Mouse (Mus musculus): Measurements from ENCODE around the gene Vsir. TPM values are rescaled to one million over a fixed set of nuclear protein-coding genes. Genes with fewer than 3 reads are reported as not detected.

Vsir gene
- polyA plus RNA-seq (2015; fragmentation: Nextera tagmentation; extraction: Ambion mirVana), result 1.9 and 2.0 TPM in 2 replicates

DNA sequence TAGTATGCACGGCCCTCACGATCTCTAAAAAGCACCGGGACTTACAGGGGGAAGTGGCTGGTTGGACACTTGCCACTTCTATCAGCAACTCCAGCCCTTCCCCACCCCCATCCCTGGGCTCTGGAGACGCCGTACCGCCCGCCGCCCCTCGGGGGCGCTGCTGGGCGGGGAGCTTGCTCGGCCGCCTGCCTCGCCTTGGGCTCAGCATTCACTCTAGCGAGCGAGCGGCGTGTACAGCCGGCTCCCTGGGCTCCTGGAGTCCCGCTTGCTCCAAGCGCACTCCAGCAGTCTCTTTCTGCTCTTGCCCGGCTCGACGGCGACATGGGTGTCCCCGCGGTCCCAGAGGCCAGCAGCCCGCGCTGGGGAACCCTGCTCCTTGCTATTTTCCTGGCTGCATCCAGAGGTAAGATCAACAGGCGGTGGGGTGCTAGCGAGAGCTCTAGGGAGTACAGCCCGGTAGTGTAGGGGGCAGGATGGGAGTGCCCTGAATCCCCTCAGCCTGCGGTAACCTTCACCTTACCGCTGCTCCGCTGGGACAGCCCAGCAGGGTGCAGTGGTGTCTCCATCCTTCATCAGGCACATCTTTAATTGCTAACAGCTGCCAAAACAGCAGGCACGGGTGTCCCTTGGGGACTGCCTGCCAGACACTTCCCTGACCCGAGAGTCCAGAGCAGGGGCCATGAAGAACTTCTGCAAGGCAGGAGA lies at the start of gene Vsir:
Gene Vsir, plus strand, starts transcription at position 151 of the 705 bp plus-strand sequence.
- peaks cover 45% of the 10 kb centered on the region for H3K4me1 ChIP-seq
- H3K27me3 ChIP-seq, result peaks cover 26% of the 10 kb centered on the region
- peak within 1 kb of the TSS; percentile 64 for H3K4me2 ChIP-seq (replicated peaks)
- no peaks in the 10 kb centered on the region for H3K9me3 ChIP-seq
- H3K9ac ChIP-seq, result peak within 1 kb of the TSS; percentile 59
- no peaks in the 10 kb centered on the region for H3K36me3 ChIP-seq
- H3K27ac ChIP-seq, result no peak within 1 kb of the TSS
- no peak for ATAC-seq (ENCODE audit: low FRiP score, low read depth)
- peak within 1 kb of the TSS; percentile 39 for H3K4me3 ChIP-seq
- WGBS, result under 1% methylated on average over 37 of the region's 37 CpGs

DNA sequence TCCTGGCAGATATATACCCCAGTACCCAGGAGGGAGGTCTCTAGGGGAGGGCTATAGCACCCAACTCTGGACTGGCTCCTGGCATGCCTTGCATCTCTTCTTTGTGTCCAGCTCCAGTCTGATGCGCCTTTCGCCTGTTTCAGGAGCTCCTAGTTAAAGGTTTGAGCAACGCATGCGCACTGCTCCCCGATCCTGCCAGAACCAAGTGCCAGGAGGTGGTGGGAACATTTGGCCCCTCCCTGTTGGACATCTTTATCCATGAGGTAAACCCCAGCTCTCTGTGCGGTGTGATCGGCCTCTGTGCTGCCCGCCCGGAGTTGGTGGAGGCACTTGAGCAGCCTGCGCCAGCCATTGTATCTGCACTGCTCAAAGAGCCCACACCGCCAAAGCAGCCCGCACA lies 47.0 kb upstream of the Vsir start:
- Histone ChIP-seq H3K36me3 (peaks cover 80% of the 10 kb centered on the region), H3K9ac (no peak overlapping the region), H3K4me3 (no peak overlapping the region), H3K27me3 (no peaks in the 10 kb centered on the region), H3K4me1 (no peaks in the 10 kb centered on the region), H3K4me2 (replicated peaks) (no peak overlapping the region), H3K27ac (no peak overlapping the region), H3K9me3 (no peaks in the 10 kb centered on the region)
- ATAC-seq (ENCODE audit: low FRiP score, low read depth), result no peak
- 96% methylated on average over 12 of the region's 12 CpGs for WGBS

DNA sequence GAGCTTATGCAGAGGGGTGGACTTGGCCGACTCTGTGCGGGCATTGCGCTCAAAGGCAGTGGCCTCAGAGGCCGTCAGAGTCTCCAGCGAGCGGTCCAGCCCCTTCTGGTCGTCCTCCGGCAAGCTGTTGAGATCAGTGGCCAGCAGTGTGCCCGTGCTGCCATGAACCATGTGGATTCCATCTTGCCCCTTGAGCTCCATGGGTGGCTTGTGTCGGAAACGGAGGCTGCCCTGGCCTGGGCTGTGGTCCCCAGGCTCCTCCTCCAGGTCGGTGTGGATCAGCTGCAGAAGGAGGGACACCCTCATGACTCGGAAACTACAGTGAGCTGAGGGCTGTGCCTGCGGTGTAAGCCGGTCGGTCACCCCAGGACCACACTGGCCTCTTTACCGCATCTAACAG lies 43.2 kb upstream of the Vsir start:
- no peak for ATAC-seq (ENCODE audit: low FRiP score, low read depth)
- Histone ChIP-seq H3K4me2 (replicated peaks) (no peak overlapping the region), H3K4me1 (no peaks in the 10 kb centered on the region), H3K9ac (no peak overlapping the region), H3K27ac (no peak overlapping the region), H3K9me3 (no peaks in the 10 kb centered on the region), H3K36me3 (peaks cover 52% of the 10 kb centered on the region), H3K4me3 (no peak overlapping the region), H3K27me3 (no peaks in the 10 kb centered on the region)
- WGBS, result 87% methylated on average over 17 of the region's 17 CpGs

DNA sequence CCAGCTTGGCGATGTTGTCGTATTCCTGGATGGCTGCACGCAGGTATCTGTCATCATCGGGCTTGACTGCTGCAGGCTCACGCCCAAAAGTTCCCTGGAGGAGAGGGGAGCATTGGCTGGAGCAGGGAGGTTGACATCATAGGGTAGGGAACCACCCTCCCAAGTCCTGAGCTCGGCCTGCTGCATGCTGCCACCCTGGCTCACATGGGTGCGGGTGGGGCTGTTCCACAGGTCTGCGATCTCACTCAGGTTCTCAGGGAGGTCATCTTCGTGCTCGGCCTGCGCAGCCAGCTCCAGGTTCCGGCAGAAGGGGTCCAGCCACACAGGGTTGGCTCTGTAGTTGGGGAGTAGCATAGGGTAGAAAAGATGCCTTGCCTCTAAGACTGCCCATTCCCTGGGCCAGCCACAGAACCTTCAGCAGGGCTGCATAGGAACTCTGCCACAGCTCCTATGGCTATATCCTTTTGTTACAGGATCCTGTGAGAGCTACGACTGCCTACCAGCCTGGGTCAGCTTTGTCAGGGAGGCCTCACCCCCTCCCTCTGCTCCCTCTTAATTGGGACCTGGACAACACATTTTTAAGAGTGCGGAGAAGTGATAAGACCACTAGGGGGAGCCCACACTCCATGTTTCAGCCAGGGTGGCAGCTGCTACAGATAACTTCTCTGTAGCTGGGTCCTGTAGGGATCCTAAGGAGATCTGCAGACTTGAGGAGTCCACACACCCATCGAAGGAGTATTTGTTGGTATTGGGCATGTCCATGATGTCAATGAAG lies 41.6 kb upstream of the Vsir start:
- H3K9me3 ChIP-seq, result no peaks in the 10 kb centered on the region
- H3K36me3 ChIP-seq, result peaks cover 36% of the 10 kb centered on the region
- no peaks in the 10 kb centered on the region for H3K4me1 ChIP-seq
- no peak overlapping the region for H3K9ac ChIP-seq
- no peaks in the 10 kb centered on the region for H3K27me3 ChIP-seq
- no peak overlapping the region for H3K4me2 ChIP-seq (replicated peaks)
- no peak overlapping the region for H3K4me3 ChIP-seq
- H3K27ac ChIP-seq, result no peak overlapping the region
- ATAC-seq (ENCODE audit: low FRiP score, low read depth), result peak; percentile 83
- 64% methylated on average over 15 of the region's 15 CpGs for WGBS

DNA sequence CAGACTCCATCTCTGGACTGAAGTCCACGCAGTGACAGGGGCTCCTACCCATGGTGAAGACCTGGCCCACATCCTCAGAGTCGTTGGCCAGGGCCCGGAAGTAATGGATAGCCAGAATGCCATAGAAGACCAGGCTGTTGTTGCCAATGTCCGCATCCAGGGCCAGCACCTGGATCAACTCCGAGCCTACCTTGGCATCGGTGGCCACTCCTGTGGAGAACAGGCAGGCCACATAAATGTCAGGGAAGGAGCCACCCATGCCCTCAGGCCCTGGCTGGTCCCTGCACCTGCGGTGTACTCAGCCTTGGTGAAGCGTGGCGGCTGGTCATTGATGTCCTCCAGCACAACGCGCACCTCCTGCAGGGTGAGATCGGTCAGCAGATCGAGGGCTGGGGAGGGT lies 36.0 kb upstream of the Vsir start:
- Histone ChIP-seq H3K27ac (no peak overlapping the region), H3K27me3 (no peaks in the 10 kb centered on the region), H3K36me3 (no peaks in the 10 kb centered on the region), H3K4me2 (replicated peaks) (no peak overlapping the region), H3K9ac (no peak overlapping the region), H3K4me3 (no peak overlapping the region), H3K9me3 (no peaks in the 10 kb centered on the region), H3K4me1 (no peaks in the 10 kb centered on the region)
- 90% methylated on average over 13 of the region's 13 CpGs for WGBS
- no peak for ATAC-seq (ENCODE audit: low FRiP score, low read depth)

DNA sequence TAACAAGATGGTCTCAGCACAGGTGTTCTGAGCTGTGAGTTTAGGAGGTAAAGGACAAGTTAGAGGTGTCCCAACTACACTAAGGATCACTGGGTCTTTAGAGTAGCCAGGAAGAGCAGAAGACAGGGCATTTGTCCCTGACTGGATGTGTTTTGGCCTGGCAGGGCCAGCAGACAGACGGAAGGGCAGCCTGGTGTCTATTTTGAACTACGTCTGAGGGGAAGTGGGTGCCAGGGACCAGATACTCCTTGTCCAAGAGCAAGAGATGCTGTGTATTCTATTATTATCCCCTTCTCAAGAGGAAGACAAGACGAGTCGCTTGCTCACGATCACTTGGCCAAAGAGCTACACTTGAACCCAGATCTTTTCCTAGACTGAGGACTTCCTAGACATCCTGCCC lies 33.0 kb upstream of the Vsir start:
- H3K36me3 ChIP-seq, result no peaks in the 10 kb centered on the region
- H3K4me1 ChIP-seq, result no peaks in the 10 kb centered on the region
- no peak for ATAC-seq (ENCODE audit: low FRiP score, low read depth)
- no peak overlapping the region for H3K27ac ChIP-seq
- no peak overlapping the region for H3K9ac ChIP-seq
- no peaks in the 10 kb centered on the region for H3K27me3 ChIP-seq
- no peaks in the 10 kb centered on the region for H3K9me3 ChIP-seq
- no peak overlapping the region for H3K4me3 ChIP-seq
- H3K4me2 ChIP-seq (replicated peaks), result no peak overlapping the region
- 85% methylated on average over 5 of the region's 5 CpGs for WGBS

DNA sequence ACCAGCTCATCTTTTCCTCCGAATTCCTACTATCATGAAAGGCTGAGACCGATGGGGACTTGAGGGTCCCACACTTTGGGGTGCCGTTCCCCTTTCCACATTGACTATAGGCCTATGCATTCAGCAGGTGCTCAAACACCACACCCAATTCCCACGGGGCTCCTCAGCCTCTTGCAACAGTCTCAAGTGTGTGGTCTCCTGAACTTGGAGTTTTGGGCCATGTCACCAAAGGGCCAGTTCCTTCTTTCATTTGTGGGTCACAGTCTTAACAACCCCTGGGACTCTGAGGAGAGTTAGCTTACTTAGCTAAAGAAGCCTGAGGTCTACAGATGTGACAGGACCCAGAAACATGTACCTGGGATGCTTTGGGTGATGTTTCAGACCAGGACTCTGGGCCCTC lies 30.5 kb upstream of the Vsir start:
- no peaks in the 10 kb centered on the region for H3K4me1 ChIP-seq
- 92% methylated on average over 4 of the region's 4 CpGs for WGBS
- H3K36me3 ChIP-seq, result no peaks in the 10 kb centered on the region
- no peak overlapping the region for H3K4me3 ChIP-seq
- H3K9me3 ChIP-seq, result no peaks in the 10 kb centered on the region
- H3K4me2 ChIP-seq (replicated peaks), result no peak overlapping the region
- ATAC-seq (ENCODE audit: low FRiP score, low read depth), result no peak
- no peak overlapping the region for H3K9ac ChIP-seq
- no peak overlapping the region for H3K27ac ChIP-seq
- no peaks in the 10 kb centered on the region for H3K27me3 ChIP-seq

DNA sequence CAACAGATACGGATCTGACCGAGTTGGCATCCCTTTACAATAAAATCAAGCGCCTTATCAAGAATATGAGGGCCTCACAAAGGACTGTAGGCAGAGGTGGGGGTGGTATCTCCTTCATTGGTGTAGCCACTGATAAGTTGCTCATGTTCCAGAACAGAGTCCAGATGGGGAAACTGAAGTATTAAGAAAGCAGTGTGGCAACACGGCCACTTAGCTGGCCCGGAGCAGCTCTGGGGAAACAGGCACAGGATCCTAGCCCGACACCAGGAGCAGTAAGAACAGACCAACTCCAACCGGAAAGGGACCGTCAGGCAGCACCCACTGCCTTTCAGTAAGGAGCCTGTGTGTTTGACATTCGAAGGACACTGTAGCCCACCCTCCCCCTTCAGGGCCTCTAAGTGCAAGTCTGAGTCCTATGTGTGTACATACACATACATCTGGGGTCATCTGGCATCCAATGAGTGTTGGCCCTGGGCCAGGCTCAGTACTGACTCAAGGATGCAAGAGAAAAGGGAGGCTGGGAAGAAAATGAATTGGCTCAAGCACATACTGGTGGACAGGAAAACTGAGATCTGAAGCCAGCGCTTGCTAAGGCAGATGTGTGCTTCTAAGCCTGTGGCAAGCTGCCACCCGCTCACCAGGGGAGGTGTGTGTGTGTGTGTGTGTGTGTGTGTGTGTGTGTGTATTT lies 17.5 kb upstream of the Vsir start:
- WGBS, result 72% methylated on average over 11 of the region's 11 CpGs
- no peak overlapping the region; the same call in 1 of the 2 replicates for H3K27ac ChIP-seq

DNA sequence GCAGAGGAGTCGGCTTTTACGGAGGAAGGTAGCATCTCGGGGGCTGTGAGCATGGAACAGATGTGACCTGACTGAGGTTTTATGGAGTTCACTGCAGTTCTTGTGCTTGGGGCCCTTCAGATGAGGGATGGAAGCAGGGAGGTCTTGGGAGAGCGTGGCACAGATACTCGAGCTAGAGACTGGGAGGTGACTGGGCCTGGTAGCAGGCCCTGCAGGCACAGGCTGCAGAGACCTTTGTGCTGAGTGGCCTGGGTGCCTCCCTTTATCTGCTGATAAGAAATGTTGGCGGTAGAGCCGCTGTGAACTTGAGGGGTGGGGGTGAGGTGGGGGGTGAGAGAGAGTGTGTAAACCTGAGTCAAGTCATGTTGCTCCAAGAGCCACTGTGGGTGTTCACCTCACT lies 12.1 kb upstream of the Vsir start:
- WGBS, result 68% methylated on average over 7 of the region's 7 CpGs
- Histone ChIP-seq H3K9ac (no peak overlapping the region), H3K27me3 (no peaks in the 10 kb centered on the region), H3K4me3 (no peak overlapping the region), H3K4me1 (0 out of 2 replicates have a peak, but pooled peaks cover 4% of the 10 kb centered on the region), H3K36me3 (no peaks in the 10 kb centered on the region), H3K27ac (no peak overlapping the region), H3K4me2 (replicated peaks) (no peak overlapping the region), H3K9me3 (no peaks in the 10 kb centered on the region)
- ATAC-seq (ENCODE audit: low FRiP score, low read depth), result no peak

More for the DNA sequence above, 17.5 kb upstream of the Vsir start:
- H3K4me1 ChIP-seq, result peaks cover 16% of the 10 kb centered on the region
- no peaks in the 10 kb centered on the region for H3K27me3 ChIP-seq
- no peaks in the 10 kb centered on the region for H3K9me3 ChIP-seq
- ATAC-seq (ENCODE audit: low FRiP score, low read depth), result peak; percentile 44
- H3K9ac ChIP-seq, result no peak overlapping the region
- no peak overlapping the region for H3K4me3 ChIP-seq
- no peak overlapping the region for H3K4me2 ChIP-seq (replicated peaks)
- no peaks in the 10 kb centered on the region for H3K36me3 ChIP-seq

DNA sequence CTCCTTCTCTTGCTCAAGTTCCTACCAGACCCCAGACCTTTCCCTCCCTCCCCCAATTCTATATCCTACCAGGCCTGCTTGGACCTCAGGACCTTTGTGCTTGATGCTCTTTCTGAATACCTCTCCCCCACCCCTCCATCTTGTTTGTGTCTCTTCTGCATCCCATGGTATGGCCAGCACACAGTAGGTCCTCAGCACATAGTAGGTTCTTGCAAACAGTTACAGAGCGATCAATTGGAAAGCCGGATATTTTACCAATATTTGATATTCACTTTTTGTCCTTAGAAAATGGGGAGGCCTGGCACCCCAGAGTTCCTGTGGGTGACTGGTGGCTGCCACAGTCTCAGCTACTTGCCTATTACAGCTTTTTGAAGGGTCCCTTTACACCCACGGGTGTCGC lies 11.6 kb upstream of the Vsir start:
- H3K9ac ChIP-seq, result no peak overlapping the region
- 91% methylated on average over 4 of the region's 4 CpGs for WGBS
- H3K27ac ChIP-seq, result no peak overlapping the region
- no peaks in the 10 kb centered on the region for H3K4me1 ChIP-seq
- ATAC-seq (ENCODE audit: low FRiP score, low read depth), result no peak
- H3K9me3 ChIP-seq, result no peaks in the 10 kb centered on the region
- no peaks in the 10 kb centered on the region for H3K36me3 ChIP-seq
- H3K27me3 ChIP-seq, result no peaks in the 10 kb centered on the region
- no peak overlapping the region for H3K4me3 ChIP-seq
- H3K4me2 ChIP-seq (replicated peaks), result no peak overlapping the region

DNA sequence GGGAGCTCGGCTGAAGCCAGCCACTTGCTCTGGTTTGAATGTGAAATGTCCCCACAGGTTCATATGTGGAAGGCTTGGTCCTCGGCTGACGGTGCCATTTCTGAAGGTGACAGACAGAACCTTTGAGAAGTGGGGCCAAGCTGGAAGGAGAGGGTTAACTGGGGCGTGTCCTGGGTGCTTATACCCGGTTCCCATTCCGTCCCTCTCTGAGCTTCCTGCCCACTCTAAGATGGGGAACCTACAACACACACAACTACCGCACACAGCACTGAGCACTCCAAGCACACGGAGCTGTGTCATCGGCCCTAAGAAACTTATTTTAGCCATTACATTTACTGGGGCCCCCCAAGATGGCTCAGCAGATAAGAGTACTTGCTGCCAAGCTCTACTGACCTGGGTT lies 5.1 kb upstream of the Vsir start:
- H3K4me3 ChIP-seq, result no peak overlapping the region
- WGBS, result 67% methylated on average over 9 of the region's 9 CpGs
- H3K4me2 ChIP-seq (replicated peaks), result no peak overlapping the region
- H3K27me3 ChIP-seq, result peaks cover 7% of the 10 kb centered on the region
- no peaks in the 10 kb centered on the region for H3K9me3 ChIP-seq
- ATAC-seq (ENCODE audit: low FRiP score, low read depth), result no peak
- H3K9ac ChIP-seq, result no peak overlapping the region
- no peak overlapping the region for H3K27ac ChIP-seq
- H3K4me1 ChIP-seq, result peaks cover 6% of the 10 kb centered on the region
- no peaks in the 10 kb centered on the region for H3K36me3 ChIP-seq

DNA sequence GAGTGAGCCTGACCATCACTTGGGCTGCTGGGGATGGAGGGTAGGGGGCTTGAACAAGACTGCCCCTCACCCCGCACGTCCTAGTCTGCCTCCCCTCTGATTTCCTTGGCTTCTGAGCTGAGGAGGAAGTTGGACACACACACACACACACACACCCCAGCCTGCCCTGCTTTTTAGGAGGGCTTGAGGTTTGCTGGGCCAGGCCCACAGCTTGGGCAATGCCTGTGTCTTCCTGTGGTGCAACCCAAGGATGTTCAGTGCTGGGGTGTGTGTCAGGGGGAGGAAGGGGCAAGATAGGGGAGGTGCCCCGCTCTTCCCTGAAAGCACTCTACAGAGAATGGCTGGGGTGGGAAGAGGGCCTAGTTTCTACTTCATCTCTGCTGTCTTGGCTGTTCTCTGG lies 2.5 kb upstream of the Vsir start:
- Histone ChIP-seq H3K4me3 (no peak overlapping the region), H3K4me2 (replicated peaks) (no peak overlapping the region), H3K27ac (no peak overlapping the region), H3K4me1 (peaks cover 25% of the 10 kb centered on the region), H3K9ac (no peak overlapping the region), H3K9me3 (no peaks in the 10 kb centered on the region), H3K27me3 (peaks cover 26% of the 10 kb centered on the region), H3K36me3 (no peaks in the 10 kb centered on the region)
- ATAC-seq (ENCODE audit: low FRiP score, low read depth), result no peak
- WGBS, result 77% methylated on average over 3 of the region's 3 CpGs
